Mouse (Mus musculus): ENCODE data around the gene Gm4559.
A peak's percentile ranks its signal among the peaks of the same experiment; 100 is the strongest.
"Not testable (repeated sequence)": the region's sequence is repeated elsewhere in the genome, so short reads cannot be mapped to it uniquely, and the experiment has no call there.

Gene Gm4559

DNA sequence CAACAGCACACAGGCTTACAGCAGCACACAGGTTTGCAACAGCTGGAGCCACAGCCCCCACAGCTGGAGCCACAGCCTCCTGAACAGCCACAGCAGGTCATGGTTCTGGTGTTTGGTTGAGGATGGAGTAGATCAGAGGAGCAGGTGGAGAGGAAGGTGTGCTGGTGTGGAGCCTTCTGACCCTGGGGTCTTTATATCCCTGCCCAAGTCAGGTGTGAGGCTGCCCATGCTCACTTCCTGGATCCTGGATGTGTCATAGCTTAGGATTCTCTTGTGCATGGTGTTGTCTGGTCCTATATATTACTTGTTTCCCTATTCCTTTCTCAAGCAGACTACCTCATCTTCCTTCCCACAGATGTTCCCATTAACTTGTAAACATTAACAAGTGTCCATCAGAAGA, at the start of gene Gm4559:
Gene Gm4559 (minus strand): TSS at position 101 of the 400 bp plus-strand sequence.
- DNase-seq (ENCODE audit: low spot score in 2 of 2), result not testable (repeated sequence)

GRCm38 (mm10) chr7:142323396-142324117, 49.4 kb upstream of the Gm4559 start:
- DNase-seq (ENCODE audit: low spot score in 2 of 2), result no peak

DNA sequence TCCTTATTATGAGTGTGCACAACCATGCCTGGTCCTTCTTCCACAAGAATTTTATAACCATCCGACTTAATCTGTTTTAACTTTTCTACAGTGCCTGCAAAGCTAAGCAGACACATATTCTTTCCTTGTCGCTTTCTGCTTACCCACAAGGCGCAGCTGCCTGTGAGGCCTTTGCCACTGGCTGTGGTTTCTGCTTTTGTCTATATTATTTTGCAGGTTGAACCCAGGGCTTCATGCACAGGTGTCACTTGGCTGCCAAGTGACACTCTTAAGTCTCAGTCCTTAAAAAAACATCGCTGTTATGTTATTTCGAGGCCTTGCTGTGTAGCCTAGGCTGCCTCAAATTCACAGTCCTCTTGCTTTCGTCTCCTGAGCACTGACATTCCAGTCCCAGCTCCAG, 48.5 kb upstream of the Gm4559 start:
- no peak for DNase-seq (ENCODE audit: low spot score in 2 of 2)

DNA sequence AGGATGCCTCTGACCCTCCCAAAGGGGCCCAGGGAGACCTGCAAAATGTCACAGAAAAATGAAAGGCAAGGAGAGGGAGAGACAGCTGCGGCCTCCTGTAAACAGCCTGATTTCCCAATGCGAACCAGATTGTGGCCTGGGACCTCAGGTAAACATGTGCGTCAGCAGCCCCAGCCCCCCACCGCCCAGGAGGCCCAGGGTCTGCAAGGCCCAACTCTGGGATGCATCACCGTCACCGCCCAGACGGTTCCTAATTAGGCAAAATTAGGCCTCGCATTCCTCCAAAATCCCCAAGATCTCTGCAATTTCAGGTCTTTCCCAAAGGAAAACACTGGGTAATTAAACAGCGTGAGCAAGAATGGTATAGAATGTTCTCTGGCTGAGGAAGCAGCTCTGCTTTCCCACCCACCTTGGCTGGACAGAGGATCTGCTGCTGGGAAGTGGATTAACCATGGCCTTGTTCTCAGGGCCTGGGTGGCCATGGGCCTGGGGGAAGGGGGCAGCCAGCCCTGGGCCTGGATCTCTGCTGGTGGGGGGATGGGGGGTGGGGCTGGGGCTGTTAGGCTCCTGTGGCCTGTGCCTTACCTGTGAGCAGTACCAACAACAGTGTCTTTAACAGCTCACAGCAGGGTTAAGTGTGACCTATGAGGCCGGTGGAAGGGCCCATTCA, 47.6 kb upstream of the Gm4559 start:
- DNase-seq (ENCODE audit: low spot score in 2 of 2), result not testable (repeated sequence)

DNA sequence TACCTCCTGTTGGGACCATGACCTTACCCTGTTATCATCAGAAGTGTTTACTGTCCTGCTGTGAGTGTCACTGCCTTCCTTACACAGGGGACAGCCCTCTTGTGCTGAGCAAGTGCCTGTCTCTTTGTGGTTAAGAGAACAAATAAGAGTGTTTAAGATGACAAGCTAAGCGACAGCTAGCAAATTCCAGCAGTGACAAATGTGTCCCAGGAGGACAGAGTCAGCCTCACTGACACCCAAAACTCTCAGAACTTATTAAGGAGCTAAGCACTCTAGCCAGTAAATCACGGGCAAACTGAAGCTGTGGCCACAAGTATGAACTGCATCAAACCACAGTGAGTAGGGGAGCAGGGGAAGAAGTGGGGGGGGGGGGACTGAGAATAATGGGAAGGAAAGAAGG, 46.7 kb upstream of the Gm4559 start:
- DNase-seq (ENCODE audit: low spot score in 2 of 2), result no peak

- DNase-seq (ENCODE audit: low spot score in 2 of 2), result no peak
These were observed 45.0 kb upstream of the Gm4559 start for GRCm38 (mm10) chr7:142319124-142319523.

DNA sequence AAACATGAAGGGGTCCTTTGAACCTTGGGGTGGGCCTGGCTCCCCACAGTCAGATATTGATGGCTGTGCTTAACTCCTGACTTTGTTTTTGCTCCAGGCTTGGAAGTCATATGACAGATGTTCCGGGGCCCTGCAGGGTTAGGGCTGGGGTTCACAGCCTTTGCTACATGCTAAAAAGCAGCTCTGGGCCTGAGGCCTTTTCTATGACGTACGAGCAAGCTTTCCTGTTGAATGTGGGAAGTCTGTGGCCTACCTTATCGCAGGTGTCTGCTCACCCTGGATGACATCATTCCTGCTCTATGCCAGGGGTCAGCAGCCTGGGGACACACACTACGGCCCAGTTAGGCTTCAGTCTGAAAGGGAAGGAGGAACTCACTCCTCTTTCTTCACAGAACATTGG, 43.1 kb upstream of the Gm4559 start:
- no peak for DNase-seq (ENCODE audit: low spot score in 2 of 2)

GRCm38 (mm10) chr7:142316558-142316957, 42.4 kb upstream of the Gm4559 start:
- DNase-seq (ENCODE audit: low spot score in 2 of 2), result no peak

DNA sequence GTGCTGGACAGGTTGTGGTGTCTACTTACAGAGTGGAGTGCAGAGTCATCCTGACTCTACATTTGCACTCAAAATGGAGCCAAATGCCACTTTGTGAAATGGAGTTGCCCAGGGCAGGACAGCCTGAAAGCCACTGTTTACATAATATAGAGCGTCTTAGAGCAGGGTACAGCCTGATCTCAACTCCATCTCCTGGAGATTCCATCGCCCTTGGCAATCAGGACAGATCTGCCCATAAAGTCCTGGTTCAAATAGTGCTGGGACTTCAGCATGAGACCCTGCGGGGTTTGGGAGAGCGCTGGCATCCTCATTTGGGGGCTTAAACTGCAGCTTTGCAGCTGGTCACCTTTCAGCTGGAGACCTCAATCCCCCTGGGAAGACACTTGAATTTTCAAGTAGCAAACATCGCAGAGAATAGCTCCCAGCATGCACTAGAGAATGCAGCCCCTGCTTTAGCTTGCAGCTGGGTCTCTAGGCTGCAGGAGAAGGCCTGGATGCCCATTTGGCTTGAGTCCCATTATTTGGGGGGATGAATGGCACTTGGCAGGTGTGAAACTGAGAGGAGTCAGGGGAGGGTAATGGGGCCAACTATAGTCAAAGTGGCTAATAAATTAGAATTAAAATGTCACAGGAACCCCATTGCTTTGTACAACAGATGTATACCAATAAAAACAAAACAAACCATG, 40.6 kb upstream of the Gm4559 start:
- DNase-seq (ENCODE audit: low spot score in 2 of 2), result no peak

GRCm38 (mm10) chr7:142303929-142304328, 29.8 kb upstream of the Gm4559 start:
- DNase-seq (ENCODE audit: low spot score in 2 of 2), result not testable (repeated sequence)

DNA sequence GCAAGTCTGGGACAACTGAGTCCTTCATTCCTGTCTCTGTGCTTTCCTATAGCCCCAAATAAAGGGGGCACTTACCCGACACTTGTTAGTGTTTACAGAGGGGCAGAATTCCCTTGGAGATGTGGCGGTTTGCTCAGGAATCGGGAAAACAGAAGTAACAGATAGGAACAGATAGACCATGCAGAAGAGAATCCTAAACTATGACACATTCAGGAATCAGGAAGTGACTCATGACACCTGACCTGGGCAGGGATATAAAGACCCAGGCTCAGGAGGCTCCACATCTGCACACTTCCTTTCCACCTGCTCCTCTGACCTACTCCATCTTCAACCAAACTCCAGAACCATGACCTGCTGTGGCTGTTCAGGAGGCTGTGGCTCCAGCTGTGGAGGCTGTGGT, 29.1 kb upstream of the Gm4559 start, which contains the start of gene Krtap5-4:
Gene Krtap5-4 (plus strand): TSS at position 301 of the 400 bp plus-strand sequence.
- no peak for DNase-seq (ENCODE audit: low spot score in 2 of 2)

GRCm38 (mm10) chr7:142297018-142297417, 22.9 kb upstream of the Gm4559 start, which contains the start of gene Krtap5-1:
Gene Krtap5-1, minus strand, starts transcription at chr7:142297118.
- DNase-seq (ENCODE audit: low spot score in 2 of 2), result not testable (repeated sequence)

DNA sequence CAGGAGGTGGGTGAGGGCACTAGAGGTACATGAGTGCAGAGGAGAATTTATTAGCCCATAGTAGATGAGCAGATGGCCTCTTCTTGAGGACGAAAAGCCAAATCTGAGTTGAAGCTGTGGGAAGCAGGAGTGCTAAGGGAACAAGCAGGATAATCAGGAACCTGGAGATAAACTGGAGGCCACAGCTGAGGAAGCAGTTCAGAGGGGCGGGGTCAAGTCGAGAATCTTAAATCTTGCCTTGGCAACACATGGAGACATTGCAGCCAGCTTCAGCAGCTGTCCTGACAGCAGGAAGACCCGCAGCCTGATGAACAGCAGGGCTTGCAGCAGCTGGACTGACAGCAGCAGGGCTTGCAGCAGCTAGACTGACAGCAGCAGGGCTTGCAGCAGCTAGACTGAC, 21.9 kb upstream of the Gm4559 start:
- DNase-seq (ENCODE audit: low spot score in 2 of 2), result not testable (repeated sequence)

- no peak for DNase-seq (ENCODE audit: low spot score in 2 of 2)
These were observed 21.3 kb upstream of the Gm4559 start for GRCm38 (mm10) chr7:142295418-142295817.

- DNase-seq (ENCODE audit: low spot score in 2 of 2), result not testable (repeated sequence)
These were observed 19.7 kb upstream of the Gm4559 start for GRCm38 (mm10) chr7:142293851-142294250.

DNA sequence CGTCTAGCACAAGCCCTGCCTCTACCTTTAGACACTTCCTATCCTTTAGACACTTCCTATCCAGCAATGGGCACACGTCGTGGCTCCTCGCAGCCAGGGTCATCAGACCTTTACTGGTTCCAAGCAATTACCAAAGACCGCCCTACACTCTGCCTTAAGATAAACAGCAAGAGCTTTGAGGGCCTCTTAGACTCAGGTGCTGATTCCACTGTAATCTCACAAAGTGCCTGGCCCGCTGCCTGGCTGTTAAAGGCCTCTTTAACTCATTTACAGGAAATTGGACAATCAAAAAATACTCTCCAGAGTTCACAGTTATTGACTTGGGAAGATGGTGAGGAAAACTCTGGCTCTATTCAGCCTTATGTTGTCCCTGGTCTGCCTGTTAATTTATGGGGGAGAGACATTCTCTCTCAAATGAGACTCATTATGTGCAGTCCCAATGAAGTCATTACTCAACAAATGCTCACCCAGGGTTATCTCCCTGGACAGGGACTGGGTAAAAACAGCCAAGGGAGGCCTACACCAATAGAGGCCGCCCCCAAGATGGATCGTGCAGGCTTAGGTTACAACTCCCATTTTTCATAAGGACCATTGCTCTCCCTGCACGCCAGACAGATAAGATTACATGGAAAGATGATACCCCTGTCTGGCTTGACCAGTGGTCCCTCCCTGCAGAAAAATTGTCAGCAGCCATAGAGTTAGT, 11.9 kb upstream of the Gm4559 start:
- not testable (repeated sequence) for DNase-seq (ENCODE audit: low spot score in 2 of 2)

DNA sequence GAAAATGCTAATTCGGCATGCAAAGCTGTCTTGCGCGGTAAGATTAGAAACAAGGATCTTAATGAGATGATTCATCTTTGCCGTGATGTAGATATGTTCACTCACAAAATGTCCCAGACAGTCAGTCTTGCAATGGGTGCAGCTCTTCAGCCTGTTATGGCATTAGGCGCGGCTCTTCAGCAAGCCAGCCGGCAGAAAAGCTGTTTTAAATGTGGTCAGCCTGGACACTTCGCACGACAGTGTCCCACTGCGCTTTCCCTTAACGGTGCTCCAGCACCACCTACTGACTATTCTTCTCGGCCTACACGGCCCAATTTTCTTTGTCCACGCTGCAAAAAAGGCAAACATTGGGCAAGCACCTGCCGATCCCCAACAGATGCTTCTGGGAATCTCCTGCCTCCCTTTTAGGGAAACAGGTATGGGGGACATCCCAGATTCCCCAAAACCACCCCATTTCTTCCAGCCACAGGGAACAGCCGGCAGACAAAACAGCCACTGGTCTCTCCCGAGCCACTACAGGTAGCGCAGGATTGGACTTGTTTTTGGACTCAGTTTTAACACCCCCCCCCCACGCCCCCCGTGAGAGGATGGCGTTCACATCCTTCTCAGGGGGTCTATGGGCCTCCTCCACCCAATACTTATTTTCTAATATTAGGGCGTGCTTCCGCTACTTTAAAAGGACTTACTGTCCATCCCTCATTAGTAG, 11.1 kb upstream of the Gm4559 start:
- DNase-seq (ENCODE audit: low spot score in 2 of 2), result no peak

DNA sequence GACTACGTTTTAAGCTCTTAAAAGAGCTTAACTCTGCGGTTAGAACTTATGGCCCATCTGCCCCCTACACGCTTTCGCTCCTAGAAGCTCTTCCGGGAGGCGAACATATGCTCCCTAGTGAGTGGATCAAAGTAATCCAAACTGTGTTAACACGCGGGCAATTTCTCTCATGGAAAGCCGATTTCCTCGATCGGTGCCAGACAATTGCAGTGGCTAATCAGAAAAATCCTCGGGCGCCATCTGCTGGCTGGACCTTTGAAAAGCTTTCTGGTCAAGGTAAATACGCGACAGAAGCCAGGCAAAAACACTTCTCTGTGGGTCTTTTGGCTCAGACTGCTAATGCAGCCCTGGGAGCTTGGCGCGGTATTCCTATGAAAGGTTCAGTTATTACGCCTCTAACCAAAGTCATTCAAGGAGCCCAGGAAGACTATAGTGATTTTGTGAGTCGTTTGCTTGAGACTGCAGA, 10.5 kb upstream of the Gm4559 start:
- peak; percentile 68 to 81 for DNase-seq (ENCODE audit: low spot score in 2 of 2)

GRCm38 (mm10) chr7:142284023-142284591, 9.9 kb upstream of the Gm4559 start:
- peak in 1 of 2 experiments; percentile 28 for DNase-seq (ENCODE audit: low spot score in 2 of 2)

DNA sequence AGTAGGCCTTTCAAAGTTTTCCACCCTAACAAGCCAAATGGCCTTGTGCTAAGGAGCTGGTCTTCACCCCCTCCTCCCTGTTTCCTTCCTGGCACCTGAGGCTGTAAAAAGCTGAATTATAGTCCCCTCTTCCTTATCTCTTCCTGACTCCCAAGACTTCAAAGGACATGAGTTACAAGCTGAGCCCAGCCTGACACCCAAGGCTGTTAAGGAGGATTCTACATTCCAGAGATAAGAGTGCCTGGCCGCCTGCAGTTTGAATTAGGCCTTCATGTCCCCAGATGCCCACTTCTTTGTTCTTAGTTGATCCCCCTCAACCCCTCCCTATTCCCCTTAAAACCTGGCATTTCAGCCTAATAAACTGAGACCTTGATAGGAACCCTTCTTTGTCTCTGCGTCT, 8.7 kb upstream of the Gm4559 start:
- not testable (repeated sequence) for DNase-seq (ENCODE audit: low spot score in 2 of 2)

DNA sequence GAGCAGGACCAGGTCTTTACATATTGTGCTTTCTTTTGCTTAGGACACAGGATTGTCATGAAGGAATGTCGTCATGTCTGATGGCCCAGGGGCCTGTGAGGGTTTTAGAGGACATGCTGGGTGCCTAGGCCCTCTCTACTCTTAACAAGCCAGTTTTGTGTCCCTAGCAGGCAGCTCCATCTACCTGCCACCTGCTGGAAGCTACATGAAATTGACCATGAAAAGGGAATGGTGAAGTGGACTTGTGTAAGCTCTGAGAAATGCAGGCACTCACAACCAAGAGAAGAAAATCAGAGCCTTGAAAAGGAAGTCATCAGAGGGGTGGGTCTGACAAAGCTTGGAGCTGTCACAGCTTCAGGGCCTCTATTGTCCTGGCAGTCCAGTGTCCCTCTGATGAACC, 5.1 kb upstream of the Gm4559 start:
- not testable (repeated sequence) for DNase-seq (ENCODE audit: low spot score in 2 of 2)
